Mouse (Mus musculus) layer of hippocampus, adult 9-11 months (tissue): ENCODE measurements at regions not wholly inside any gene's neighbourhood (a gene's known extent, or its start where the extent isn't known, plus 50 kb on each side); places are given as distances from the start of the nearest gene placed in this dataset.

ENCODE experiments used
- DNase-seq: peaks from one replicate; pipeline ENCODE4 v3.0.0; 2022

GRCm38 (mm10) chr10:100922976-100923375 lies 332.7 kb downstream of the 1700017N19Rik start:
- no peak for DNase-seq

DNA sequence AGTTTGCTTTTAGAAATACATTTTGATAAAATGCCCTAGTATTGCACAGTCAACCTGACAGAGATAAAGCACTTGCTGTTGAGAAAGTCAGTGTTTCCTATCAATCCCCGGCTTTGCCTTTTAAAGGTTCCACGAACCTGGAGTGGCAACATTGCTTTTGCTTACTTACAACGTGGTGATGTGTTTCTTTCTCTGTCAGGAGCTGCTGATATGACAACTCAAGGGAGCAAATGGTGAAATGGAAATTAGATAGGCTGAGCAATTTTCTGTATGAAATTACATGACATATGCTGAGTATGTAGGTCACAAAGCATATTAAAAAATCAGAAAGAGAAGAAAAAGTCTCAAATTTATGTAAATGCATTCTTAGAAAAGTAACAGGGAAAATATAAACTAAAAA lies 336.8 kb downstream of the 1700017N19Rik start:
- DNase-seq, result no peak

DNA sequence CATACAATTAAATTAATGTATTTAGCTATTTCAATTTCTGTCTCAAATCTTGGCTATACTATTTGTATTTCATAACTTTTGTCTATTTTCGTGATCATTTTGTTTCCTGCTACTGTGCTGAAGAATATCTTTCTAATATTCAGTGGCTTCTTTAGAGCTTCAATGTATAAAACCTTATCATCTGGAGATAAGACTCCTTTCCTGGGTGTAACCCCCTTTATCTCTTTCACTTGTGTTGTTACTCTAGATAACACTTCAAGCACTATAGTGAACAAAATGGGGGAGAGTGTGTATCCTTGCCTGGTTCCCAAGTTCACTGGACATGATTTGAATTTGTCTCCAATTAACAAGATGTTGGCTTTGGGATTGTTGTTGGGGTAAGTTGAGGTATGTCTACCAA lies 341.5 kb downstream of the 1700017N19Rik start:
- no peak for DNase-seq

DNA sequence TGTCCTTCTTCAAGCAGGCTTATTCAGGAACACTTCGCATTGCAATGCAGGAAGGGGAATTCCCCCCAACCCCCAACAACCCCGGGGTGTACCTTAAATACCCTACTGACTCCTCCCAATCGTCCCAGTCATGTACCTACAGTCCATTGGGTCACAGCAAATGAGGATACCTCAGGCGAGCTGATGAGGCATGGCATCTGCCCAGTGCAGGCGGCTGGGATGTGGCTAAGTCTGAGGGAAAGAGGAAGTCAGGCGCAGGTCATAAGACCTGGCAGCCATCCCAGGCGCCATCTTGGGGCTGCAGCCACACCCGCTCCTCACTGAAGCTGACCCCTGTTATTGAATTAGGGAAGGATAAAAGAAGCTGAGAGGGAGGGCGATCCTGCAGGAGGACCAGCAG lies 368.1 kb downstream of the 1700017N19Rik start:
- no peak for DNase-seq

- DNase-seq, result no peak
Observed at GRCm38 (mm10) chr10:101003469-101003868, 413.2 kb downstream of the 1700017N19Rik start.

DNA sequence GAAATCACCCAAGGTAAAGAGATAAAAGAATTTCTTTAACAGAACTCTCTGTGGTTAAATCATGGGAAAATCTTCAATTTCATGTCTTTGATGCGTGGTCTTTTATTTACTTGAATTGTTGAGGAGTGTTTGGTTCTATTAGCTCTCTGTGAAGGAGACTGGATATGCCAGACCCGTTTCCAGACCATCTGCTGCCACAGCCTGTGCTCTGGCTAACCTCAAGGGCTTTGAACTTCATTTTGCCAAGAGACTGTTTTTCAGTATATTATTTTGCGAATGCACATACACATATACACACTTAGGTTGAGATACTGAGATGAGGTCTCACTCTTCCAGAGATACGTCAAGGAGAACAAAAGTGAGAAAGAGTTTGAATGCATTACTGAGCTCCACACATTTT lies 414.4 kb downstream of the 1700017N19Rik start:
- DNase-seq, result no peak

DNA sequence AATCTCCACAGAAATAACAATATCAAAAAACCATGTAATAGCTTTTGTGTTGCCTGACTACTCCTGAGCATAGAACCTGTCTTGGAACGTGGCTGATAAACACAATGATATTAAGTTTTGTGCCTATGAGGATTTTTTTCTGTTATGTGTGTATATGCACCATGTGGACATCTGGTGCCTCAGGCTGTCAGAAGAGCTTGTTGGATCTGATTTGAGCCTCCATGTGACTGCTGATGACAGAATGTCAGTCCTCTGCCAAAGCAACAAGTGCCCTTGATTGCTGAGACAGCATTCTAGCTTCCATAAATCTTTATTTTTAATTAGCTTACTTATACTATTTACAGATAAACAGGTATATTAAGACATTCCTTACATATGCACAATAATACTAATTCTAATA lies 425.1 kb downstream of the 1700017N19Rik start:
- DNase-seq, result peak; percentile 20

DNA sequence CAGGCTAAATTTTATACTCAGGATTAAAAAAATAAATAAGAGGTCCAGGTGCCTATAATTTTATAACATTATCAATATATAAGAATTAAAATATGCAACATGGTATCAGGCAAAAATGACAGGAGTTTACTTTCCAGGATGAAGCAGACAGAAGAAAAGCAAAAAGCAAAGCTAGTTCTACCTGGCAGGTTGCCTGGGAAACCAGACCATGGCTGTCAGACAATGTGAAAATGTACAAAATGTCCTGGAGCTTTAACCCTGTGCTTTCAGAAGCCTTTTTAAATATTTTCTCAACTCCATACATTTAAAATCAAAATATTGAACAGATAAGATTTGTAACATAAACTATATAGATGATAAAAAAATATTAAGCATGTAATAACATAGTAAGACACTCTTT lies 448.3 kb downstream of the 1700017N19Rik start:
- DNase-seq, result no peak

GRCm38 (mm10) chr10:101039034-101039433 lies 448.8 kb downstream of the 1700017N19Rik start:
- DNase-seq, result no peak
